Mouse (Mus musculus) embryonic facial prominence, embryonic 13.5 days (tissue): Measurements from ENCODE around the gene Hdac1. TPM values are rescaled to one million over a fixed set of nuclear protein-coding genes. Genes with fewer than 3 reads are reported as not detected.
A peak's percentile ranks its signal among the peaks of the same experiment; 100 is the strongest.

Source experiments
- ATAC-seq: fragments of 200-750 bp; cut with Nextera tagmentation; 2 replicates; pipeline ENCODE4 v1.8.0; 2017; ENCODE audit warnings: low read depth; ENCODE audit not compliant: insufficient number of reproducible peaks, insufficient read depth, low FRiP score, low TSS enrichment
- H3K27ac ChIP-seq: fragments of 300-500 bp; sonication (generic); 2 replicates; pipeline ENCODE4 v1.5.1; 2015; ENCODE audit warnings: moderate library complexity, mild to moderate bottlenecking, inconsistent platforms
- H3K27me3 ChIP-seq: fragments of 300-500 bp; sonication (generic); 2 replicates; pipeline ENCODE4 v1.6.1; 2015; ENCODE audit warnings: mild to moderate bottlenecking, inconsistent platforms
- H3K36me3 ChIP-seq: fragments of 300-500 bp; sonication (generic); 2 replicates; pipeline ENCODE4 v1.6.1; 2015; ENCODE audit warnings: mild to moderate bottlenecking, inconsistent platforms
- H3K4me1 ChIP-seq: fragments of 300-500 bp; sonication (generic); 2 replicates; pipeline ENCODE4 v1.6.1; 2015; ENCODE audit warnings: inconsistent platforms
- H3K4me2 ChIP-seq: fragments of 300-500 bp; sonication (generic); 2 replicates; pipeline ENCODE4 v1.6.1; 2015; ENCODE audit warnings: moderate library complexity, mild to moderate bottlenecking, inconsistent platforms
- H3K4me3 ChIP-seq: fragments of 300-500 bp; sonication (generic); 2 replicates; pipeline ENCODE4 v1.5.1; 2015; ENCODE audit warnings: mild to moderate bottlenecking, inconsistent platforms
- H3K9ac ChIP-seq: fragments of 300-500 bp; sonication (generic); 2 replicates; pipeline ENCODE4 v1.6.1; 2015; ENCODE audit warnings: mild to moderate bottlenecking, inconsistent platforms
- H3K9me3 ChIP-seq: fragments of 300-500 bp; sonication (generic); 2 replicates; pipeline ENCODE4 v1.6.1; 2016; ENCODE audit warnings: inconsistent platforms
- WGBS: fragments of 180-500 bp; shearing (Covaris S2); methylation state at CpG from one replicate; pipeline ENCODE4 v1.1.7; 2015; ENCODE audit warnings: mixed read lengths; 5-methylcytosine and 5-hydroxymethylcytosine counted together
- polyA plus RNA-seq: library from polyadenylated mRNA; unstranded; fragments of >200 nt; fragmentation: Nextera tagmentation; extraction: Ambion mirVana; gene quantifications from 2 replicates; pipeline ENCODE4 v1.2.1, GENCODE M21; 2015

Hdac1 gene
- 237 and 240 TPM in 2 replicates for polyA plus RNA-seq

GRCm38 (mm10) chr4:129542592-129543141, at the start of gene Hdac1:
Gene Hdac1, minus strand, starts transcription at chr4:129542713.
- no peaks in the 10 kb centered on the region for H3K27me3 ChIP-seq
- no peaks in the 10 kb centered on the region for H3K9me3 ChIP-seq
- H3K4me1 ChIP-seq, result peaks cover 9% of the 10 kb centered on the region
- ATAC-seq, result peak; percentile 99
- H3K9ac ChIP-seq, result peak within 1 kb of the TSS; percentile 91
- peak within 1 kb of the TSS; percentile 85 for H3K27ac ChIP-seq
- peak within 1 kb of the TSS; percentile 78 for H3K4me3 ChIP-seq
- WGBS, result under 1% methylated on average over 46 of the region's 46 CpGs
- peak within 1 kb of the TSS; percentile 72 for H3K4me2 ChIP-seq
- H3K36me3 ChIP-seq, result peaks cover 17% of the 10 kb centered on the region

- ATAC-seq, result no peak
- Histone ChIP-seq H3K9ac (no peak overlapping the region), H3K27ac (no peak overlapping the region), H3K4me2 (no peak overlapping the region), H3K4me3 (no peak overlapping the region), H3K36me3 (peaks cover 38% of the 10 kb centered on the region), H3K27me3 (no peaks in the 10 kb centered on the region), H3K9me3 (no peaks in the 10 kb centered on the region), H3K4me1 (peaks cover 8% of the 10 kb centered on the region)
- 90% methylated on average over 4 of the region's 4 CpGs for WGBS
These were observed 46.4 kb upstream of the Hdac1 start for GRCm38 (mm10) chr4:129588865-129589264.

GRCm38 (mm10) chr4:129586943-129587342, 44.4 kb upstream of the Hdac1 start:
- Histone ChIP-seq H3K4me1 (peaks cover 8% of the 10 kb centered on the region), H3K27me3 (no peaks in the 10 kb centered on the region), H3K4me2 (no peak overlapping the region), H3K9me3 (no peaks in the 10 kb centered on the region), H3K9ac (no peak overlapping the region), H3K36me3 (peaks cover 20% of the 10 kb centered on the region), H3K27ac (no peak overlapping the region), H3K4me3 (no peak overlapping the region)
- WGBS, result 46% methylated on average over 1 of the region's 1 CpGs
- no peak for ATAC-seq

GRCm38 (mm10) chr4:129585773-129586172, 43.3 kb upstream of the Hdac1 start:
- H3K4me3 ChIP-seq, result no peak overlapping the region
- H3K27ac ChIP-seq, result no peak overlapping the region

GRCm38 (mm10) chr4:129584884-129585608, 42.5 kb upstream of the Hdac1 start:
- peak; percentile 54; the same call in 1 of the 2 replicates for ATAC-seq
- no peak overlapping the region; the same call in 1 of the 2 replicates for H3K27ac ChIP-seq
- H3K9me3 ChIP-seq, result no peaks in the 10 kb centered on the region
- peak overlapping the region; percentile 69 for H3K9ac ChIP-seq
- peak overlapping the region; percentile 76 for H3K4me2 ChIP-seq
- peaks cover 1% of the 10 kb centered on the region; the same call in 1 of the 2 replicates for H3K36me3 ChIP-seq
- 1% methylated on average over 36 of the region's 36 CpGs for WGBS
- H3K4me3 ChIP-seq, result peak overlapping the region; percentile 51
- H3K27me3 ChIP-seq, result no peaks in the 10 kb centered on the region
- peaks cover 8% of the 10 kb centered on the region for H3K4me1 ChIP-seq

More at GRCm38 (mm10) chr4:129585773-129586172, 43.3 kb upstream of the Hdac1 start:
- ATAC-seq, result no peak
- H3K4me1 ChIP-seq, result peaks cover 8% of the 10 kb centered on the region
- 68% methylated on average over 9 of the region's 9 CpGs for WGBS
- H3K4me2 ChIP-seq, result peak overlapping the region; percentile 76
- no peaks in the 10 kb centered on the region for H3K27me3 ChIP-seq
- peaks cover 9% of the 10 kb centered on the region for H3K36me3 ChIP-seq
- no peaks in the 10 kb centered on the region for H3K9me3 ChIP-seq
- no peak overlapping the region for H3K9ac ChIP-seq

GRCm38 (mm10) chr4:129584370-129584769, 41.9 kb upstream of the Hdac1 start:
- ATAC-seq, result no peak
- peak overlapping the region; percentile 69 for H3K9ac ChIP-seq

GRCm38 (mm10) chr4:129582251-129582650, 39.7 kb upstream of the Hdac1 start:
- H3K36me3 ChIP-seq, result no peaks in the 10 kb centered on the region
- no peak overlapping the region for H3K4me2 ChIP-seq
- H3K4me3 ChIP-seq, result no peak overlapping the region
- no peak overlapping the region for H3K27ac ChIP-seq
- no peak overlapping the region for H3K9ac ChIP-seq
- ATAC-seq, result no peak
- no peaks in the 10 kb centered on the region for H3K9me3 ChIP-seq
- 84% methylated on average over 1 of the region's 1 CpGs for WGBS
- H3K27me3 ChIP-seq, result no peaks in the 10 kb centered on the region
- peaks cover 8% of the 10 kb centered on the region for H3K4me1 ChIP-seq

More at GRCm38 (mm10) chr4:129584370-129584769, 41.9 kb upstream of the Hdac1 start:
- Histone ChIP-seq H3K4me3 (peak overlapping the region; percentile 51), H3K4me1 (peaks cover 8% of the 10 kb centered on the region), H3K36me3 (no peaks in the 10 kb centered on the region), H3K27me3 (no peaks in the 10 kb centered on the region), H3K4me2 (peak overlapping the region; percentile 76), H3K27ac (no peak overlapping the region; the same call in 1 of the 2 replicates), H3K9me3 (no peaks in the 10 kb centered on the region)
- WGBS, result 55% methylated on average over 1 of the region's 1 CpGs

GRCm38 (mm10) chr4:129580347-129580746, 37.8 kb upstream of the Hdac1 start:
- no peak for ATAC-seq
- H3K9me3 ChIP-seq, result no peaks in the 10 kb centered on the region
- no peak overlapping the region for H3K4me3 ChIP-seq
- peaks cover 12% of the 10 kb centered on the region for H3K4me1 ChIP-seq
- H3K27ac ChIP-seq, result no peak overlapping the region
- 58% methylated on average over 7 of the region's 7 CpGs for WGBS
- H3K36me3 ChIP-seq, result no peaks in the 10 kb centered on the region
- no peak overlapping the region for H3K9ac ChIP-seq
- no peak overlapping the region for H3K4me2 ChIP-seq
- H3K27me3 ChIP-seq, result no peaks in the 10 kb centered on the region; the same call in 1 of the 2 replicates

GRCm38 (mm10) chr4:129578466-129578865, 36.0 kb upstream of the Hdac1 start, which contains the start of gene Fam167b:
Gene Fam167b, minus strand, starts transcription at chr4:129578549.
- no peaks in the 10 kb centered on the region for H3K36me3 ChIP-seq
- H3K9me3 ChIP-seq, result no peaks in the 10 kb centered on the region
- H3K27me3 ChIP-seq, result no peaks in the 10 kb centered on the region; the same call in 1 of the 2 replicates
- ATAC-seq, result no peak
- peak within 1 kb of the TSS; percentile 22; the same call in 1 of the 2 replicates for H3K4me2 ChIP-seq
- no peak within 1 kb of the TSS for H3K4me3 ChIP-seq
- H3K27ac ChIP-seq, result no peak within 1 kb of the TSS; the same call in 1 of the 2 replicates
- 88% methylated on average over 5 of the region's 5 CpGs for WGBS
- H3K9ac ChIP-seq, result no peak within 1 kb of the TSS
- H3K4me1 ChIP-seq, result peaks cover 10% of the 10 kb centered on the region; the same call in 1 of the 2 replicates

GRCm38 (mm10) chr4:129577688-129578087, 35.2 kb upstream of the Hdac1 start:
- no peak overlapping the region for H3K4me3 ChIP-seq
- no peak for ATAC-seq
- H3K27me3 ChIP-seq, result no peaks in the 10 kb centered on the region; the same call in 1 of the 2 replicates
- H3K4me1 ChIP-seq, result peaks cover 10% of the 10 kb centered on the region; the same call in 1 of the 2 replicates
- no peaks in the 10 kb centered on the region for H3K9me3 ChIP-seq
- peak overlapping the region; percentile 22; the same call in 1 of the 2 replicates for H3K4me2 ChIP-seq
- no peak overlapping the region for H3K27ac ChIP-seq
- H3K9ac ChIP-seq, result no peak overlapping the region
- WGBS, result 84% methylated on average over 7 of the region's 7 CpGs
- no peaks in the 10 kb centered on the region for H3K36me3 ChIP-seq

GRCm38 (mm10) chr4:129576863-129577491, 34.5 kb upstream of the Hdac1 start:
- Histone ChIP-seq H3K36me3 (no peaks in the 10 kb centered on the region), H3K9me3 (no peaks in the 10 kb centered on the region), H3K4me3 (0 out of 2 replicates have a peak overlapping the region, but pooled peaks have one; percentile 1), H3K4me2 (peak overlapping the region; percentile 22; the same call in 1 of the 2 replicates), H3K27ac (no peak overlapping the region), H3K9ac (0 out of 2 replicates have a peak overlapping the region, but pooled peaks have one; percentile 27), H3K4me1 (peaks cover 10% of the 10 kb centered on the region; the same call in 1 of the 2 replicates), H3K27me3 (no peaks in the 10 kb centered on the region; the same call in 1 of the 2 replicates)
- 30% methylated on average over 21 of the region's 21 CpGs for WGBS
- ATAC-seq, result no peak
